Mouse (Mus musculus) midbrain, embryonic 14.5 days (tissue): Measurements from ENCODE around the gene Rad9b. TPM values are rescaled to one million over a fixed set of nuclear protein-coding genes. Genes with fewer than 3 reads are reported as not detected.
A peak's percentile ranks its signal among the peaks of the same experiment; 100 is the strongest.

Source experiments
- ATAC-seq: fragments of 200-750 bp; cut with Nextera tagmentation; 2 replicates; pipeline ENCODE4 v1.8.0; 2017; ENCODE audit warnings: moderate number of reproducible peaks, moderate library complexity; ENCODE audit not compliant: low FRiP score, low TSS enrichment
- DNase-seq: peaks from one replicate; pipeline ENCODE4 v3.0.0-alpha.2; 2015
- H3K27ac ChIP-seq: fragments of 300-500 bp; sonication (generic); replicated peaks from 2 replicates; pipeline ENCODE4 v1.5.1; 2014; ENCODE audit warnings: mild to moderate bottlenecking, low read depth, low read length, moderate library complexity
- H3K27me3 ChIP-seq: fragments of 300-500 bp; sonication (generic); 2 replicates; pipeline ENCODE4 v1.6.1; 2014; ENCODE audit warnings: low read length, control low read depth, mixed read lengths; ENCODE audit not compliant: control insufficient read depth, insufficient read depth
- H3K36me3 ChIP-seq: fragments of 300-500 bp; sonication (generic); 2 replicates; pipeline ENCODE4 v1.6.1; 2014; ENCODE audit warnings: low read length, control low read depth; ENCODE audit not compliant: control insufficient read depth, insufficient read depth
- H3K4me1 ChIP-seq: fragments of 300-500 bp; sonication (generic); 2 replicates; pipeline ENCODE4 v1.6.1; 2014; ENCODE audit warnings: mild to moderate bottlenecking, antibody characterized with exemption, low read length, control low read depth; ENCODE audit not compliant: control insufficient read depth, insufficient read depth
- H3K4me2 ChIP-seq: fragments of 300-500 bp; sonication (generic); 2 replicates; pipeline ENCODE4 v1.6.1; 2014; ENCODE audit warnings: mild to moderate bottlenecking, low read length, moderate library complexity
- H3K4me3 ChIP-seq: fragments of 300-500 bp; sonication (generic); replicated peaks from 2 replicates; pipeline ENCODE4 v1.5.1; 2014; ENCODE audit warnings: low read depth, low read length
- H3K9ac ChIP-seq: fragments of 300-500 bp; sonication (generic); replicated peaks from 2 replicates; pipeline ENCODE4 v1.6.1; 2014; ENCODE audit warnings: mild to moderate bottlenecking, low read length, moderate library complexity
- H3K9me3 ChIP-seq: fragments of 300-500 bp; sonication (generic); 2 replicates; pipeline ENCODE4 v1.6.1; 2016; ENCODE audit warnings: low read length, control low read depth, mixed read lengths; ENCODE audit not compliant: control insufficient read depth
- WGBS: fragments of 180-500 bp; shearing (Covaris S2); extraction: QIAGEN DNeasy Blood & Tissue Kit; methylation state at CpG from one replicate; pipeline ENCODE4 v1.1.7; 2014; 5-methylcytosine and 5-hydroxymethylcytosine counted together
- polyA plus RNA-seq: library from polyadenylated mRNA; unstranded; fragments of >200 nt; fragmentation: Nextera tagmentation; extraction: Ambion mirVana; gene quantifications from 2 replicates; pipeline ENCODE4 v1.2.1, GENCODE M21; 2014

The Rad9b gene
- polyA plus RNA-seq, 1 experiment from 2014 or later, result 18.5 TPM

GRCm38 (mm10) chr5:122377101-122377833, 23.2 kb upstream of the Rad9b start:
- no peak overlapping the region for H3K9ac ChIP-seq
- H3K27ac ChIP-seq, result no peak overlapping the region
- WGBS, result 91% methylated on average over 4 of the region's 4 CpGs
- ATAC-seq (no peak), DNase-seq (no peak)
- no peaks in the 10 kb centered on the region for H3K9me3 ChIP-seq
- H3K4me2 ChIP-seq, result no peak overlapping the region
- peaks cover 52% of the 10 kb centered on the region for H3K36me3 ChIP-seq
- H3K4me3 ChIP-seq, result no peak overlapping the region
- H3K4me1 ChIP-seq, result peaks cover 4% of the 10 kb centered on the region
- no peaks in the 10 kb centered on the region for H3K27me3 ChIP-seq

DNA sequence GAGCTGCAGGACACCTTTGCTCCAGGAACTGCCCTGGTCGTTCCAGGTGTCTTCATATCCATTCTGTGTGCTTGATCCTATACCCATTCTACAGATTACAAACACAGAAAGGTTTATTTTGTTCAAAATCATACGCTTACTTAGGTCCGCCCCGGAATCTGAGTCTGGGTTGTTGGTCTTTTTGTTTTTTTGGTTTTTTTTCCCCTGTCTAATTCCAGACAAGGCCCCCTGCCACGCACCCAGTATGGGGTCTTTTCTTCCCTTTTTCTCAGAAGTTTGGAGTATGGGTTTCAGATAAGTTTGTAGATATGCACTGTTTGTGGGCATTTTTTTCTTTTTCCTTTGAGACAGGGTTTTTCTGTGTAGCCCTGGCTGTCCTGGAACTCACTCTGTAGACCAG, 18.8 kb upstream of the Rad9b start:
- WGBS, result 8% methylated on average over 5 of the region's 5 CpGs
- no peaks in the 10 kb centered on the region for H3K27me3 ChIP-seq
- DNase-seq, result no peak
- no peak for ATAC-seq
- H3K9ac ChIP-seq, result peak overlapping the region; percentile 70
- H3K27ac ChIP-seq, result peak overlapping the region; percentile 86
- H3K9me3 ChIP-seq, result no peaks in the 10 kb centered on the region
- peak overlapping the region; percentile 78 for H3K4me2 ChIP-seq
- H3K4me3 ChIP-seq, result peak overlapping the region; percentile 68
- H3K36me3 ChIP-seq, result peaks cover 41% of the 10 kb centered on the region
- H3K4me1 ChIP-seq, result peaks cover 14% of the 10 kb centered on the region

DNA sequence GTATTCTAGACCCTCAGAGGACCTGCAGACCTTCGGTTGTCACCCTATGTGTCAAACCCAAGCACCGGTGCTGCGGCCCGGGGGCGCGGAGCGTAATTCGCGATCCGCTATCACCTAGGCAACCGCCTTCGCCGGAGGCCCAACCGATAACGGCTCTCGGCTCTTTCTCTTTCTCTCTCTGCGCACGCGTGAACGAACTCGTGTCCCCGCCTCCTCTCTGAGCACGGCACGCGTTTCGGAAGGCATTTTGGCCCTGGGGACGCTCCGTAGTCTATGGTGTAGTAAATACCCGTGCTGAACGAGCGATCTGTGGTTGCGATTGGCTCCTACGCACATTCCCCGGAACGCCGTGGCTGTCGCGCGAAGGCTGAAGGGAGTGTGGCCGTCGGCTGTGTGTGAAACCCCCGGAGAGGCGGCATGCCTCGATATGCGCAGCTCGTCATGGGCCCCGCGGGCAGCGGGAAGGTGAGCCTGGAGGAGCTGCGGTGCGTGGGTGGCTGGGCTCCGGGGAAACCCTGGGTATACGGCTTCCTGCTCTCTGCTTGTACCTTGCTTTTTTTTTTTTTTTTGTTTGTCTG, 18.2 kb upstream of the Rad9b start, which contains the start of gene Fam216a:
Gene Fam216a (minus strand): TSS at position 173 of the 578 bp plus-strand sequence.
- Histone ChIP-seq H3K9me3 (no peaks in the 10 kb centered on the region), H3K4me2 (peak within 1 kb of the TSS; percentile 78), H3K27ac (peak within 1 kb of the TSS; percentile 94), H3K9ac (peak within 1 kb of the TSS; percentile 78), H3K27me3 (no peaks in the 10 kb centered on the region), H3K4me1 (peaks cover 14% of the 10 kb centered on the region), H3K36me3 (peaks cover 46% of the 10 kb centered on the region), H3K4me3 (peak within 1 kb of the TSS; percentile 68)
- DNase-seq (peak; percentile 100), ATAC-seq (peak; percentile 94)
- WGBS, result under 1% methylated on average over 53 of the region's 53 CpGs

GRCm38 (mm10) chr5:122371591-122372191, 17.7 kb upstream of the Rad9b start, which contains the start of gene Gpn3:
TSS of gene Gpn3 (plus strand) at chr5:122371876.
- DNase-seq, result peak; percentile 47
- Histone ChIP-seq H3K27ac (peak within 1 kb of the TSS; percentile 94), H3K9ac (peak within 1 kb of the TSS; percentile 78), H3K36me3 (peaks cover 47% of the 10 kb centered on the region), H3K9me3 (no peaks in the 10 kb centered on the region), H3K27me3 (no peaks in the 10 kb centered on the region), H3K4me2 (peak within 1 kb of the TSS; percentile 78), H3K4me3 (peak within 1 kb of the TSS; percentile 68), H3K4me1 (peaks cover 14% of the 10 kb centered on the region)
- WGBS, result under 1% methylated on average over 28 of the region's 46 CpGs
- ATAC-seq, result peak; percentile 71

GRCm38 (mm10) chr5:122354492-122355067, 547 bp upstream of the Rad9b start:
- ATAC-seq (peak; percentile 55; the same call in 1 of the 2 replicates), DNase-seq (no peak)
- Histone ChIP-seq H3K27ac (peak overlapping the region; percentile 83), H3K36me3 (peaks cover 10% of the 10 kb centered on the region), H3K4me2 (peak overlapping the region; percentile 59), H3K27me3 (no peaks in the 10 kb centered on the region), H3K4me1 (peaks cover 7% of the 10 kb centered on the region), H3K9me3 (no peaks in the 10 kb centered on the region), H3K9ac (peak overlapping the region; percentile 74), H3K4me3 (peak overlapping the region; percentile 67)
- WGBS, result under 1% methylated on average over 56 of the region's 57 CpGs

DNA sequence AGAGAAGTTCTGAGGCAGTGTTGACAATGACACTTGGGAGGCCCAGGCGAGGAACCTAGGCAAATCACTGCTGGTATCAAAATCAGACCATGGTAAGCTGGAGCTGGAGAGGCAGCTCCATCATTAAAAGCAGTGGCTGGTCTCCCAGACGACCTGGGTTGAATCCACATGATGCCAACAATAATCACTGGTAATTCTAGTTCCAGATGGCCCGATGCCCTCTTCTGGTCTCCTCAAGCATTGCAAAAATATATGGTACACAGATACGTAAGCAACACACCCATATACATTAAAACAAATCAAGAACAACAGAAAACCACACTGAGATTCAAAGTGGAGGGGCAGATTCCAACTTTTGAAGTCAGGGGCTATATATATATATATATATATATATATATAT, 8.3 kb downstream of the Rad9b start:
- no peaks in the 10 kb centered on the region for H3K4me1 ChIP-seq
- no peak for DNase-seq
- H3K4me2 ChIP-seq, result no peak overlapping the region
- no peaks in the 10 kb centered on the region for H3K9me3 ChIP-seq
- H3K36me3 ChIP-seq, result no peaks in the 10 kb centered on the region
- no peaks in the 10 kb centered on the region for H3K27me3 ChIP-seq
- H3K27ac ChIP-seq, result no peak overlapping the region
- WGBS, result 76% methylated on average over 4 of the region's 4 CpGs
- no peak overlapping the region for H3K4me3 ChIP-seq
- ATAC-seq, result no peak
- no peak overlapping the region for H3K9ac ChIP-seq

GRCm38 (mm10) chr5:122344260-122344659, 9.8 kb downstream of the Rad9b start:
- no peak overlapping the region for H3K27ac ChIP-seq
- no peak overlapping the region for H3K4me3 ChIP-seq
- ATAC-seq (no peak), DNase-seq (peak; percentile 91)
- no peaks in the 10 kb centered on the region for H3K9me3 ChIP-seq
- no peaks in the 10 kb centered on the region for H3K4me1 ChIP-seq
- no peak overlapping the region for H3K4me2 ChIP-seq
- H3K36me3 ChIP-seq, result no peaks in the 10 kb centered on the region
- WGBS, result 11% methylated on average over 5 of the region's 5 CpGs
- H3K9ac ChIP-seq, result no peak overlapping the region
- no peaks in the 10 kb centered on the region for H3K27me3 ChIP-seq

- no peak overlapping the region for H3K4me3 ChIP-seq
- no peaks in the 10 kb centered on the region for H3K4me1 ChIP-seq
- no peaks in the 10 kb centered on the region for H3K9me3 ChIP-seq
- no peaks in the 10 kb centered on the region for H3K27me3 ChIP-seq
- no peak overlapping the region for H3K4me2 ChIP-seq
- no peaks in the 10 kb centered on the region for H3K36me3 ChIP-seq
- ATAC-seq (no peak), DNase-seq (no peak)
- no peak overlapping the region for H3K27ac ChIP-seq
- no peak overlapping the region for H3K9ac ChIP-seq
- WGBS, result 56% methylated on average over 7 of the region's 7 CpGs
Observed at GRCm38 (mm10) chr5:122343768-122344167, 10.3 kb downstream of the Rad9b start.
